Mouse (Mus musculus) stomach, postnatal 0 days (tissue): ENCODE data around the gene Eva1a.

ENCODE experiments used
- CTCF ChIP-seq: IDR thresholded peaks from 2 replicates; pipeline ENCODE4 v1.5.1; 2016; ENCODE audit warnings: antibody characterized with exemption, low read depth, mild to moderate bottlenecking, moderate library complexity
- EP300 ChIP-seq: optimal IDR thresholded peaks from 2 replicates; pipeline ENCODE3; 2016; ENCODE audit warnings: antibody characterized with exemption

DNA sequence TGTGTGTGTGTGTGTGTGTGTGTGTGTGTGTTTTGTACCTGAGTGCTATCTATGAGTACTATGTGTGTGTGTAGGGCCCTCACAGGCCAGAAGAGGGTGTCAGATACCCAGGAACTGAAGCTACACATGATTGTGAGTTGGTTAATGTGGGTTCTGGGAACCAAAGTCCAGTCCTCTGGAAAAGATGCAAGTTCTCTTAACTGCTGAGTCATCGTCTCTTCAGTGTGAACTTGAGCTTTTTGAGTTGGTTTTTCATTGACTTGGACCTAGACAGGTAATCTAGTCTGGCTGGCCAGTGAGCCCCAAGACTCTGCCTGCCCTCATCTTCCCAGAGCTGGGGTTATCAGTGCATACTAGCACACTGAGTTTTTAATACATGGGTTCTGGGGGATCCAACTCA lies 70.3 kb downstream of the Eva1a start:
- TF ChIP-seq CTCF (peak; percentile 28; the same call in 1 of the 2 replicates), EP300 (no peak)
